Mouse (Mus musculus): Measurements from ENCODE around the gene Rtn2. TPM values are rescaled to one million over a fixed set of nuclear protein-coding genes. Genes with fewer than 3 reads are reported as not detected.

Rtn2 gene
- polyA plus RNA-seq, 1 experiment: 101 TPM

DNA sequence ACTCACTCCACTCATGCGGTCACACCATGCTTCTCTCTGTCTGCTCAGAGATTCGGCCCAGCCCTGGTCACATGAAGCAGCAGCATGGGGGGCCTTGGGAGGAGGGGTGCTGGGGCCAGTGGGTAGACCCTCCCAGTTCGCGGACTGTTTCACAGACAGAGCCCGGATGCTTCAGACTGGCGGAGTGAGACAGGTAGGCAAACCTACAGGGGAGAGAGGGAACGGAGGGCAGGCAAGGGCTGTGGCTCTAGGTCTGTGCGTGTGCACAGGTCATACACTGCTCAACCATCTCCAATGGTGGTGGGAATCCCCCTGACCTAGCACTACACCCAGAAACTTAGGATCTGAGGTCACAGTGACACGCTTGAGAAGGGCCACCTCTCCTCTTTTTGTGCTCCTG, 37.0 kb downstream of the Rtn2 start:
- WGBS: 11% methylated on average over 9 of the region's 9 CpGs
- Histone ChIP-seq H3K27ac (ENCODE audit: insufficient read depth, low read length) (no peak overlapping the region), H3K27me3 (ENCODE audit: control insufficient read depth, insufficient read depth, low read length) (no peaks in the 10 kb centered on the region), H3K4me3 (replicated peaks; ENCODE audit: insufficient read depth, low read depth, low read length) (peak overlapping the region; percentile 56), H3K4me1 (ENCODE audit: control insufficient read depth, insufficient read depth, low read length) (no peaks in the 10 kb centered on the region)
- DNase-seq: peak in 1 of 2 experiments; percentile 43
- TF ChIP-seq POLR2A (IDR thresholded peaks at IDR 0.05; ENCODE audit: borderline replicate concordance, insufficient read depth, low read length) (no peak), CTCF (IDR thresholded peaks at IDR 0.05; ENCODE audit: borderline replicate concordance, insufficient read depth, low read depth, low read length) (no peak)

DNA sequence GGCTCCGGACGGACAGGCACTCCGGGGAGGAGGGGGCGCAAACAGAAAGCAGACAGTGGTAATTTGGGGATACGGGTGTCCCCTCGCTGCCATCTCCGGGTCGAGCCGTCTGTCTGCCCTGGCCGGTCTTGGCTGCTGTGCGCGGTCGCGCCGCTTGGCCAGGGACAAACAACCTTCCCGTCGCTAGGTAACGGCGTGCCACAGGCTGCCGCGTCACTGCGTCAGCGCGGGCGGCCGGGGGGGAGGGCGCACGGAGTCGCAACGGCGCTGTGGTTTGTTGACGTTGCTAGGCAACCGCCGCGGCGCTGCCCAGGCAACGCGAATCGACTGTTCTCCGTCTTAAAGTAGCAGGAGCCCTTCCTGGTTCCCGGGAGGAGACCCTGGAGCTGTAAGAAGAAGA, 37.5 kb downstream of the Rtn2 start:
- Histone ChIP-seq H3K4me3 (replicated peaks; ENCODE audit: insufficient read depth, low read depth, low read length) (peak overlapping the region; percentile 56), H3K27ac (ENCODE audit: insufficient read depth, low read length) (no peak overlapping the region), H3K4me1 (ENCODE audit: control insufficient read depth, insufficient read depth, low read length) (no peaks in the 10 kb centered on the region), H3K27me3 (ENCODE audit: control insufficient read depth, insufficient read depth, low read length) (no peaks in the 10 kb centered on the region)
- no peak for TF ChIP-seq POLR2A (IDR thresholded peaks at IDR 0.05; ENCODE audit: borderline replicate concordance, insufficient read depth, low read length)
- no peak for TF ChIP-seq CTCF (IDR thresholded peaks at IDR 0.05; ENCODE audit: borderline replicate concordance, insufficient read depth, low read depth, low read length)
- peak; percentile 93 to 95 for DNase-seq
- under 1% methylated on average over 41 of the region's 41 CpGs for WGBS

DNA sequence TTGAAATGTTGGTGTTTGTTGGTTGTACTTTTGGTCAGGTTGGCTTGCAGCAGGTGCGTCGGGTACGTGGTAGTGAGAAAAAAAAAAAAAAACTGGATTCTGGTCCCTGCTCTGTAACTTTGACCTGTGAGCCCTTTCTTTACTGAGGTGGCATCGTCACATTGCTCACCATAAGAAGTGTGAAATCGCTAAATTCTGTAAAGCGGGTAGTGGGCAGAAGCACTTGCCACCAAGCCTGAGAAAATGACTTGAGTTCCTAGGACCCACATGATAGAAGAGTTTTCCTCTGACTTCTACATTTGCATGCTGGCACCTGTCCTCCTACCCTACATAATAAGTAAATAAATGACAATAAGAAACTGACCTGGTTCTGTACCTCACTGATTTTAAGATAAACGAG, 38.2 kb downstream of the Rtn2 start:
- Histone ChIP-seq H3K27ac (ENCODE audit: insufficient read depth, low read length) (no peak overlapping the region), H3K4me1 (ENCODE audit: control insufficient read depth, insufficient read depth, low read length) (no peaks in the 10 kb centered on the region), H3K4me3 (replicated peaks; ENCODE audit: insufficient read depth, low read depth, low read length) (no peak overlapping the region), H3K27me3 (ENCODE audit: control insufficient read depth, insufficient read depth, low read length) (no peaks in the 10 kb centered on the region)
- no peak for TF ChIP-seq POLR2A (IDR thresholded peaks at IDR 0.05; ENCODE audit: borderline replicate concordance, insufficient read depth, low read length)
- 31% methylated on average over 7 of the region's 7 CpGs for WGBS
- DNase-seq: no peak

DNA sequence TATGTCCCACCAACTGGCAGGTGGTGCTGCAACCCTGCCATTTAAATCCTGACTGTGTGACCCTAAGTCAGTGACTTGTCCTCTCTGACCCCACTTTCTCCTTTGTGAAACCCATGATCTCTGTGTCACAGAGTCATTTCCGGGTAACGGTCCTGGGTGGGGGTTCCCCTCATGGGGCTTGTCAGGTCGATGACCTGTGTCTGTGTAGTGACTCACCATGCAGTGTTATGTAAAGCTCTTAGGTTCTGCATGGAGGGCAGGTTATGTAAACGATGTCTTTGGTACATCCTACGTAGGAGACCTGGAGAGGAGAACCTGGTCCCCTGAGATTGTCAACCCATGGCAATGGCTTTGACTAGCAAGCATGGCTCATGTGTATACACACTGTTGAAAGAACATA, 39.0 kb downstream of the Rtn2 start:
- no peak overlapping the region for H3K27ac ChIP-seq (ENCODE audit: insufficient read depth, low read length)
- no peaks in the 10 kb centered on the region for H3K4me1 ChIP-seq (ENCODE audit: control insufficient read depth, insufficient read depth, low read length)
- 51% methylated on average over 5 of the region's 5 CpGs for WGBS
- no peaks in the 10 kb centered on the region for H3K27me3 ChIP-seq (ENCODE audit: control insufficient read depth, insufficient read depth, low read length)
- H3K4me3 ChIP-seq (replicated peaks; ENCODE audit: insufficient read depth, low read depth, low read length): no peak overlapping the region
- no peak for TF ChIP-seq CTCF (IDR thresholded peaks at IDR 0.05; ENCODE audit: borderline replicate concordance, insufficient read depth, low read depth, low read length)
- no peak for TF ChIP-seq POLR2A (IDR thresholded peaks at IDR 0.05; ENCODE audit: borderline replicate concordance, insufficient read depth, low read length)
- no peak for DNase-seq

DNA sequence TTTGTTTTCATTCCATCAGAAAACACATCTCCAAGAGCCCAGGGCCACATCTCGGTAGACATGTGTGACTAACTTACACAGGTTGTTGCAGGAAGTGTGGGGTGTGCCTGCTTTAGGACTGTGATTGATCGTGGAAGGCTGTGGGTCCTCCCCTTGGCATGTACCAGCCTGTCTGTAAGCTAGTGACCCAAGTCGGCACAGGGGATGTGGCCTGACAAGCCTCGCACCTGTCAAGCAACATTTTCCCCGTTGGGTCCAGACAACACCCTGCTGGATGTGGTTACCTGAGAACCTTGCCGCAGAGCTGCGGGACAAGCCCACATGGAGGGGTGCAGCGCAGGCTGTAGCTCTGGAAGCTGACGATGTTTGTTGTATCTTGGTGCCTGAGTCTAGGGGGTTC, 40.1 kb downstream of the Rtn2 start:
- Histone ChIP-seq H3K27me3 (ENCODE audit: control insufficient read depth, insufficient read depth, low read length) (no peaks in the 10 kb centered on the region), H3K4me1 (ENCODE audit: control insufficient read depth, insufficient read depth, low read length) (no peaks in the 10 kb centered on the region), H3K27ac (ENCODE audit: insufficient read depth, low read length) (no peak overlapping the region), H3K4me3 (replicated peaks; ENCODE audit: insufficient read depth, low read depth, low read length) (no peak overlapping the region)
- TF ChIP-seq POLR2A (IDR thresholded peaks at IDR 0.05; ENCODE audit: borderline replicate concordance, insufficient read depth, low read length): no peak
- TF ChIP-seq CTCF (IDR thresholded peaks at IDR 0.05; ENCODE audit: borderline replicate concordance, insufficient read depth, low read depth, low read length): no peak
- no peak for DNase-seq
- 68% methylated on average over 9 of the region's 9 CpGs for WGBS

DNA sequence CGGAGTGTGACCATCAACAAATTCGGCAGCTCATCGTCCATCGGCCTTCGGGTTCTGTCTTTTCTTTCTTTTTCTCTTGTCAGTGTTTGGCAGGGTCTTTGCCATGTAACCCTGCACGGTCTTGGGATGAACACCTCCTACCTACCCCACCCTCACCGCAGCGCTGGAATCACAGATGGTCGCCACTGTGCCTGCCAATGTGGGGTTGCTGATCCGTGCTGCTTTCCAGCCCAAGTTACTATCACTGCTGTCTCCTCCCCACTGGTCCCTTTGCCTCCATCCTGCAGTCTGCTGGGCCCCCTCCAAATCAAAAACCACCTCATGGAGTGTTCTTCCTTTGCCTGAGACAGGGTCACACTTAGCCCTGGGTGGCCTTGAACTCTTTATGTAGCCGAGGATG, 41.8 kb downstream of the Rtn2 start:
- no peak for TF ChIP-seq POLR2A (IDR thresholded peaks at IDR 0.05; ENCODE audit: borderline replicate concordance, insufficient read depth, low read length)
- no peak for TF ChIP-seq CTCF (IDR thresholded peaks at IDR 0.05; ENCODE audit: borderline replicate concordance, insufficient read depth, low read depth, low read length)
- WGBS: 33% methylated on average over 11 of the region's 11 CpGs
- H3K27ac ChIP-seq (ENCODE audit: insufficient read depth, low read length): no peak overlapping the region
- no peaks in the 10 kb centered on the region for H3K27me3 ChIP-seq (ENCODE audit: control insufficient read depth, insufficient read depth, low read length)
- no peak overlapping the region for H3K4me3 ChIP-seq (replicated peaks; ENCODE audit: insufficient read depth, low read depth, low read length)
- DNase-seq: no peak
- no peaks in the 10 kb centered on the region for H3K4me1 ChIP-seq (ENCODE audit: control insufficient read depth, insufficient read depth, low read length)

DNA sequence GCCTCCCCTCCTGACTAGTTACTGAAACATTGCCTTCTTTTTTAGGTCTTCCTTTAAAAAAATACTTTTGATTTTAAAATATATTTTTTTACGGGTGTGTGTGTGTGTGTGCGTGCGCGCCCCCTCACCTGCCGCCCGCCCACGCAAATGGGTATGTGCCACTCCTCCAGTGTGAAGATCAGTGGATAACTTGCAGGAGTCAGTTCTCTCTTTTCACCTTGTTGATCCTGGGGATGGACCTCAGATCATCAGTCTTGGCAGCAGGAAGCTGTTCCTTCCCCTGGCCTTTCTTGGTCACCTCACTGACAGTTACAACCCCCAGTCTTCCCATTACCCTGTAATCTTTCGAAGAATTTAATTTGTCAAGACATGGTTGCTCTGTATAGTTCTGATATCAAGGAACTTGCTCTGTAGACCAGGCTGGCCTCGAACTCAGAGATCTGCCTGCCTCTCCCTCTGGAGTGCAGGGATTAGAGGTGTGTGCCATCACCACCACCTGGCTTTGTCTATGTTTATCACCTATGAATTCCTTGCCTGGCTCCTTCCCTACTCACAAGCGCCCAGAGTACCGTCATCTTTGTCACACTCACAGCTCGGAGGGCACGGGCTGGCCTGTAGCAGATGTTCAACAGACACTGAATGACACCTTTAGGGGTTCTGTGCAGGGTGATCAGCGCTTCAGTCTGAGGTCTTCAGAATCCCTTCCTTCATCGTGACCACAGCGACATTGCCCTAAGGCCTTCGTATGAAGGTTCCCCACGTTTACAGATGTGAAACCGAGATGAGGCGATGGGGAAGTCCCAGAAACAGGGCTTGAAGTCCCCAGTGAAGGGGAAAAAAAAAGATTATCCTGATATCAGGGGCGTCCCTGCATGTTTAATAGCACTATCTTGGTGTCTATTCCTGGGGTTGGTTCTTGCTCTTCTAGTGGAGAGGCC, 43.1 kb downstream of the Rtn2 start:
- WGBS: 83% methylated on average over 21 of the region's 21 CpGs
- H3K27ac ChIP-seq (ENCODE audit: insufficient read depth, low read length): no peak overlapping the region
- H3K4me1 ChIP-seq (ENCODE audit: control insufficient read depth, insufficient read depth, low read length): no peaks in the 10 kb centered on the region
- no peak for DNase-seq
- no peaks in the 10 kb centered on the region for H3K27me3 ChIP-seq (ENCODE audit: control insufficient read depth, insufficient read depth, low read length)
- H3K4me3 ChIP-seq (replicated peaks; ENCODE audit: insufficient read depth, low read depth, low read length): no peak overlapping the region
- TF ChIP-seq POLR2A (IDR thresholded peaks at IDR 0.05; ENCODE audit: borderline replicate concordance, insufficient read depth, low read length) (no peak), CTCF (IDR thresholded peaks at IDR 0.05; ENCODE audit: borderline replicate concordance, insufficient read depth, low read depth, low read length) (no peak)

DNA sequence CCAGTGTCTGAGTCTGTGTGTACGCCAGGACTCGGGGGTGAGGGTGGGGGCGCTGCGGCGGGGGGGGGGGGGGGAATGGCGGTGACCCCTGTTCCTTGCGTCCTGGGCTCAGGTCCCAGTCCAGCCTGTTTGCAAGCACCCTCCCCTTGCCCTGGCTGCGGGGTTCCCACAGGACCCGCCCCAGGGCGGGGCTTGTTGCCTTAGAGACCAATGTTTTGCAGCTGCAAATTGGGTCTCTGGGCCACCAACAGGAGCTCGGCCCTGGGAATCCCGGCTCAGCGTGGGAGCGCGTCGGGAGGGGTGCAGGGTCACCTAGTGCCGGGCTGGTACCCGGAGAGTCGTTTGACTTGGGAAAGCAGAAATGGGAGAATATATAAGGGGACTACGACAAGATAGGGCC, 43.9 kb downstream of the Rtn2 start:
- no peaks in the 10 kb centered on the region for H3K4me1 ChIP-seq (ENCODE audit: control insufficient read depth, insufficient read depth, low read length)
- no peaks in the 10 kb centered on the region for H3K27me3 ChIP-seq (ENCODE audit: control insufficient read depth, insufficient read depth, low read length)
- H3K27ac ChIP-seq (ENCODE audit: insufficient read depth, low read length): peak overlapping the region; percentile 73
- 1% methylated on average over 20 of the region's 20 CpGs for WGBS
- TF ChIP-seq POLR2A (IDR thresholded peaks at IDR 0.05; ENCODE audit: borderline replicate concordance, insufficient read depth, low read length): no peak
- no peak for TF ChIP-seq CTCF (IDR thresholded peaks at IDR 0.05; ENCODE audit: borderline replicate concordance, insufficient read depth, low read depth, low read length)
- peak; percentile 73 to 76 for DNase-seq
- peak overlapping the region; percentile 71 for H3K4me3 ChIP-seq (replicated peaks; ENCODE audit: insufficient read depth, low read depth, low read length)

Data from cerebellum, adult 2 months (tissue).